Mouse (Mus musculus) lung, postnatal 0 days (tissue): Measurements from ENCODE around the gene Olfr1402. TPM values are rescaled to one million over a fixed set of nuclear protein-coding genes. Genes with fewer than 3 reads are reported as not detected.
A peak's percentile ranks its signal among the peaks of the same experiment; 100 is the strongest.

Experiments used
- ATAC-seq: fragments of 200-750 bp; cut with Nextera tagmentation; 2 replicates; pipeline ENCODE4 v1.8.0; 2017; ENCODE audit warnings: moderate library complexity
- DNase-seq: peaks from one replicate; pipeline ENCODE4 v3.0.0-alpha.2; 2016; ENCODE audit warnings: low spot score
- H3K27ac ChIP-seq: fragments of 300-500 bp; sonication (generic); 2 replicates; pipeline ENCODE4 v1.5.1; 2014; ENCODE audit warnings: antibody characterized with exemption, mild to moderate bottlenecking, low read length, mixed read lengths
- H3K27me3 ChIP-seq: fragments of 300-500 bp; sonication (generic); replicated peaks from 2 replicates; pipeline ENCODE4 v1.6.1; 2014; ENCODE audit warnings: low read length, mixed read lengths; ENCODE audit not compliant: insufficient read depth
- H3K36me3 ChIP-seq: fragments of 300-500 bp; sonication (generic); 2 replicates; pipeline ENCODE4 v1.6.1; 2014; ENCODE audit warnings: low read length, mixed read lengths; ENCODE audit not compliant: insufficient read depth
- H3K4me1 ChIP-seq: fragments of 300-500 bp; sonication (generic); 2 replicates; pipeline ENCODE4 v1.6.1; 2014; ENCODE audit warnings: antibody characterized with exemption, low read depth, low read length, mixed read lengths; ENCODE audit not compliant: insufficient read depth
- H3K4me2 ChIP-seq: fragments of 300-500 bp; sonication (generic); replicated peaks from 2 replicates; pipeline ENCODE4 v1.6.1; 2014; ENCODE audit warnings: low read depth, mild to moderate bottlenecking, low read length, moderate library complexity, mixed read lengths
- H3K4me3 ChIP-seq: fragments of 300-500 bp; sonication (generic); 2 replicates; pipeline ENCODE4 v1.5.1; 2014; ENCODE audit warnings: low read depth, low read length
- H3K9ac ChIP-seq: fragments of 300-500 bp; sonication (generic); replicated peaks from 2 replicates; pipeline ENCODE4 v1.6.1; 2014; ENCODE audit warnings: low read depth, mild to moderate bottlenecking
- H3K9me3 ChIP-seq: fragments of 300-500 bp; sonication (generic); 2 replicates; pipeline ENCODE4 v1.6.1; 2016; ENCODE audit warnings: low read length, mixed read lengths
- CTCF ChIP-seq: IDR thresholded peaks from 2 replicates; pipeline ENCODE4 v1.5.1; 2016; ENCODE audit warnings: antibody characterized with exemption, mild to moderate bottlenecking
- EP300 ChIP-seq: IDR thresholded peaks from 2 replicates; pipeline ENCODE4 v1.6.1; 2016; ENCODE audit warnings: antibody characterized with exemption, mild to moderate bottlenecking, control low read depth
- WGBS: fragments of 180-500 bp; shearing (Covaris S2); extraction: QIAGEN DNeasy Blood & Tissue Kit; methylation state at CpG from one replicate; pipeline ENCODE4 v1.1.7; 2014; 5-methylcytosine and 5-hydroxymethylcytosine counted together
- polyA plus RNA-seq: library from polyadenylated mRNA; unstranded; fragments of >200 nt; fragmentation: Nextera tagmentation; extraction: Ambion mirVana; gene quantifications from 2 replicates; pipeline ENCODE4 v1.2.1, GENCODE M21; 2015

The Olfr1402 gene
- polyA plus RNA-seq: 0.05 and 0.06 TPM in 2 replicates

DNA sequence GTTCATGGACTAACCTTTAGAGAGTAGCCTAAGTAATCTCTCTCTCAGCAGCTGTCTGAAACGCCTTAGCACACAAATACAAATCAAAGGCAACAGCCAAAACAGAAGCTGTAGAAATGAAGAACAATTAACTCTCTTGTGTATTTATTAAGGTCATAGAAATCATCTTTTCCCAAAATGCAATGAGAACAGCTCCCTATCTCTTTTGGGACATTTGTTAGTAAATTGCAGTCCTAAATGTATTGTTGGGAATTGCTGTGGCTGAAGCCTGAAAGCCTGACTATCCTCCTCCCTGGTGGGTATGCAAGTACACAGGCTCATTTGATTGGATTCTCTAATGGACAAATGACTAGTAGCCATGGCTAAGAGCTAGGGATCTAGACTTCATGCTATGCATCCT, at the start of gene Olfr1402:
Gene Olfr1402 (minus strand): TSS at position 101 of the 400 bp plus-strand sequence.
- Histone ChIP-seq H3K4me2 (no peak within 1 kb of the TSS), H3K36me3 (no peaks in the 10 kb centered on the region), H3K9ac (no peak within 1 kb of the TSS), H3K27ac (no peak within 1 kb of the TSS), H3K4me1 (no peaks in the 10 kb centered on the region), H3K4me3 (no peak within 1 kb of the TSS), H3K27me3 (no peaks in the 10 kb centered on the region), H3K9me3 (no peaks in the 10 kb centered on the region)
- DNase-seq (no peak), ATAC-seq (no peak)
- 60% methylated on average over 1 of the region's 1 CpGs for WGBS
- TF ChIP-seq CTCF (no peak), EP300 (no peak)

GRCm38 (mm10) chr3:97455286-97455685, 33.5 kb upstream of the Olfr1402 start:
- 76% methylated on average over 4 of the region's 4 CpGs for WGBS
- ATAC-seq (no peak), DNase-seq (no peak)
- Histone ChIP-seq H3K27me3 (no peaks in the 10 kb centered on the region), H3K4me3 (no peak overlapping the region), H3K4me1 (no peaks in the 10 kb centered on the region), H3K9ac (no peak overlapping the region), H3K4me2 (no peak overlapping the region), H3K9me3 (no peaks in the 10 kb centered on the region), H3K36me3 (no peaks in the 10 kb centered on the region), H3K27ac (no peak overlapping the region)
- TF ChIP-seq CTCF (no peak), EP300 (no peak)

DNA sequence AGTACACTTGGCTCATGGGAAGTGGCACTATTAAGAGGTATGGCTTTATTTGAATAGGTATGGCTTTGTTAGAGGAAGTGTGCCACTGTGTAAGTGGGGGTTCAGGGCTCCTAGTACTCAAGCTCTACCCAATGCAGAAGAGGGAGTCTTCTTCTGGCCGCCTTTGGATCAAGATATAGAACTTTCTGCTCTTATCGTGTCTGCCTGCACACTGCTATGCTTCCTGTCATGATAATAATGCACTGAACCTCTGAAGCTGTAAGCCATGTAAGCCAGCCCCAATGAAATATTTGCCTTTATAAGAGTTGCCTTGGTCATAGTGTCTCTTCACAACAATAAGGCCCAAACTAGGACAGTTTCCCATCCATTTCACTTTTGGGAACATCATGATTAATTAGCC, 16.8 kb upstream of the Olfr1402 start:
- TF ChIP-seq EP300: no peak
- TF ChIP-seq CTCF: no peak
- Histone ChIP-seq H3K27me3 (no peaks in the 10 kb centered on the region), H3K36me3 (no peaks in the 10 kb centered on the region), H3K9ac (no peak overlapping the region), H3K4me3 (no peak overlapping the region), H3K27ac (no peak overlapping the region), H3K4me2 (no peak overlapping the region), H3K9me3 (no peaks in the 10 kb centered on the region), H3K4me1 (no peaks in the 10 kb centered on the region)
- DNase-seq: no peak
- ATAC-seq: no peak
- WGBS: 79% methylated on average over 2 of the region's 2 CpGs

DNA sequence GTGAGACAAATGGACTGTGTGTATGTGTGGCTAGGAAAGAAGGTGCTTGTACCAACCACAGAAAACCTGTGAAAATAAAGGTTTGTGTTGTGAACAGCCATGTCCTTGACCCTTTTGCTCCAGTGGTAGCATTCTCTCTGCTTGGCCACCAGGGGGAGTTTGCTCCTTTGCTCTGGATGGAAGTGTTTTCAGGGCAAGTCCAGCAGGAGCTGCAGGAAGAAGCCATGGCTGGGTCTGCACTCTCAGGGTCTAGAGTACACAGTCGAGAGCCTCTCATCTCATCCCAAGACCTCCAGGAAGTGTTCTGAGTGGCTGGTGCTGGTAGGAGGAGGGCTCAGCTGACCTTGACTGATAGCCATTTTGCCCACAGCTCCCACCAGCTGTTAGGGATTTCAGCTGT, 27.5 kb downstream of the Olfr1402 start:
- Histone ChIP-seq H3K4me1 (no peaks in the 10 kb centered on the region), H3K4me3 (no peak overlapping the region), H3K27me3 (no peaks in the 10 kb centered on the region), H3K4me2 (no peak overlapping the region), H3K9me3 (no peaks in the 10 kb centered on the region), H3K9ac (no peak overlapping the region), H3K36me3 (no peaks in the 10 kb centered on the region), H3K27ac (no peak overlapping the region)
- ATAC-seq: peak; percentile 28; the same call in 1 of the 2 replicates
- WGBS: 6% methylated on average over 1 of the region's 1 CpGs
- DNase-seq: peak; percentile 73
- TF ChIP-seq CTCF (peak; percentile 84), EP300 (no peak)

GRCm38 (mm10) chr3:97393079-97393478, 28.7 kb downstream of the Olfr1402 start:
- ATAC-seq: no peak
- peak; percentile 33 for DNase-seq
- TF ChIP-seq EP300 (no peak), CTCF (peak; percentile 71)
- WGBS: 69% methylated on average over 5 of the region's 5 CpGs
- Histone ChIP-seq H3K4me1 (no peaks in the 10 kb centered on the region), H3K9ac (no peak overlapping the region), H3K4me3 (no peak overlapping the region), H3K36me3 (no peaks in the 10 kb centered on the region), H3K27me3 (no peaks in the 10 kb centered on the region), H3K27ac (no peak overlapping the region), H3K9me3 (no peaks in the 10 kb centered on the region), H3K4me2 (no peak overlapping the region)

DNA sequence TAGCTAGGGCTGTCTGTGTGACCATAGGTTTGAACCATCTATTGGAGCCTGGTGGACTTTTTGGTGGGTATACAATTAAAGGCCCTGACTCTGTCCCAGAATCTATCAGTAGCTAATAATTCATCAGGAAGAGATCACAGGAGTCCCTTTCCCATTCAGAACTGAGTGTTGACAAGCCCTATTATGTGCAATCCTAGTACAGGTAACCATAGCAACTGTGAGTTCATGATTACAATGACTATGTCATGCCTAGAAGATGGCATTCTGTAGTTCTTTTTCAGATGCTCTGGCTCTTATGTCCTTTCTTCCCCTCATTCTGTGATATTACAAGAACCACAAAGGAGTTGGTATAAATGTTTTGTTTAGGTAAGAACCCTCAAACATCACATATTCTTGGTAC, 51.4 kb downstream of the Olfr1402 start:
- ATAC-seq: no peak
- Histone ChIP-seq H3K4me2 (no peak overlapping the region), H3K4me1 (no peaks in the 10 kb centered on the region), H3K36me3 (no peaks in the 10 kb centered on the region), H3K9me3 (no peaks in the 10 kb centered on the region), H3K27me3 (no peaks in the 10 kb centered on the region), H3K9ac (no peak overlapping the region), H3K4me3 (no peak overlapping the region), H3K27ac (no peak overlapping the region)
- no peak for DNase-seq
- TF ChIP-seq EP300 (no peak), CTCF (no peak)
